Mouse (Mus musculus) MEL (cell line): ENCODE measurements around the gene Atp8a2. TPM values are rescaled to one million over a fixed set of nuclear protein-coding genes. Genes with fewer than 3 reads are reported as not detected.

ENCODE experiments used
- DNase-seq: peaks from one replicate; pipeline ENCODE4 v3.0.0; 2011; ENCODE audit warnings: low read depth, low spot score
- H3K27ac ChIP-seq: 2 replicates; pipeline ENCODE4 v1.5.1; 2012; ENCODE audit warnings: low read depth, mild to moderate bottlenecking, control low read depth, low read length, moderate library complexity; ENCODE audit not compliant: control insufficient read depth
- H3K27me3 ChIP-seq, 2 experiments: fragments of 150-350 bp in 1 of 2; sonication (generic) in 1 of 2; 2 replicates each; pipeline ENCODE4 v1.6.1; 2012; ENCODE audit warnings: low read length in 2 of 2, mild to moderate bottlenecking in 2 of 2, improper control_type of control experiment in 1 of 2, moderate library complexity in 1 of 2; ENCODE audit not compliant: insufficient read depth in 2 of 2, control insufficient read depth in 1 of 2
- H3K36me3 ChIP-seq, 2 experiments: 2 replicates each; pipeline ENCODE4 v1.6.1; 2012 to 2014; ENCODE audit warnings: low read length in 2 of 2, improper control_type of control experiment in 1 of 2, inconsistent platforms in 1 of 2, mild to moderate bottlenecking in 1 of 2; ENCODE audit not compliant: insufficient read depth in 2 of 2, control insufficient read depth in 1 of 2
- H3K4me1 ChIP-seq, 2 experiments: fragments of 150-350 bp in 1 of 2; sonication (generic) in 1 of 2; 2 replicates each; pipeline ENCODE4 v1.6.1; 2012; ENCODE audit warnings: low read length in 2 of 2, improper control_type of control experiment in 1 of 2, mild to moderate bottlenecking in 1 of 2; ENCODE audit not compliant: insufficient read depth in 2 of 2, control insufficient read depth in 1 of 2
- H3K4me3 ChIP-seq, 2 experiments: fragments of 150-350 bp in 1 of 2; sonication (generic) in 1 of 2; 2 replicates each; pipeline ENCODE4 v1.5.1; 2012; ENCODE audit warnings: low read depth in 2 of 2, low read length in 2 of 2, mild to moderate bottlenecking in 2 of 2, moderate library complexity in 2 of 2, control low read depth in 1 of 2, improper control_type of control experiment in 1 of 2; ENCODE audit not compliant: control insufficient read depth in 1 of 2, insufficient read depth in 1 of 2
- H3K79me2 ChIP-seq: 2 replicates; pipeline ENCODE4 v1.6.1; 2012; ENCODE audit warnings: mild to moderate bottlenecking, low read length, moderate library complexity; ENCODE audit not compliant: control insufficient read depth, poor library complexity, insufficient read depth
- H3K9ac ChIP-seq: 2 replicates; pipeline ENCODE4 v1.6.1; 2012; ENCODE audit warnings: low read depth, mild to moderate bottlenecking, control low read depth, low read length, moderate library complexity; ENCODE audit not compliant: control insufficient read depth, poor library complexity, severe bottlenecking
- H3K9me3 ChIP-seq: fragments of 150-350 bp; sonication (generic); replicated peaks from 2 replicates; pipeline ENCODE4 v1.6.1; 2012; ENCODE audit warnings: mild to moderate bottlenecking, low read length, improper control_type of control experiment, moderate library complexity; ENCODE audit not compliant: insufficient read depth
- CHD2 ChIP-seq: IDR thresholded peaks from 2 replicates; pipeline ENCODE4 v1.6.1; 2011; ENCODE audit warnings: low read length, improper control_type of control experiment
- CTCF ChIP-seq, 3 experiments: IDR thresholded peaks in 2 of 3; conservative IDR thresholded peaks in 1 of 3; 2 replicates each; pipeline ENCODE4 v1.5.1; 2011 to 2012; ENCODE audit warnings: low read length in 3 of 3, low read depth in 2 of 3, mild to moderate bottlenecking in 2 of 3, improper control_type of control experiment in 1 of 3, inconsistent platforms in 1 of 3, mixed read lengths in 1 of 3, moderate library complexity in 1 of 3; ENCODE audit not compliant: control insufficient read depth in 1 of 3, insufficient read depth in 1 of 3, poor library complexity in 1 of 3, severe bottlenecking in 1 of 3
- EP300 ChIP-seq, 2 experiments: IDR thresholded peaks; 2 replicates each; pipeline ENCODE4 v1.6.1; 2011; ENCODE audit warnings: improper control_type of control experiment in 2 of 2, low read length in 2 of 2, low read depth in 1 of 2, mild to moderate bottlenecking in 1 of 2
- ETS1 ChIP-seq: IDR thresholded peaks from 2 replicates; pipeline ENCODE4 v1.6.1; 2012; ENCODE audit warnings: low read depth, mild to moderate bottlenecking, inconsistent platforms, low read length, improper control_type of control experiment, moderate library complexity
- HCFC1 ChIP-seq: IDR thresholded peaks from 2 replicates; pipeline ENCODE4 v1.6.1; 2012; ENCODE audit warnings: low read depth, mild to moderate bottlenecking, inconsistent platforms, low read length, improper control_type of control experiment, moderate library complexity
- MAZ ChIP-seq: IDR thresholded peaks from 2 replicates; pipeline ENCODE4 v1.6.1; 2012; ENCODE audit warnings: low read depth, mild to moderate bottlenecking, inconsistent platforms, low read length, improper control_type of control experiment
- MXI1 ChIP-seq: IDR thresholded peaks from 2 replicates; pipeline ENCODE4 v1.6.1; 2011; ENCODE audit warnings: mild to moderate bottlenecking, low read depth, low read length, improper control_type of control experiment
- POLR2AphosphoS2 ChIP-seq: IDR thresholded peaks from 2 replicates; pipeline ENCODE4 v1.6.1; 2011; ENCODE audit warnings: low read length, improper control_type of control experiment
- POLR2AphosphoS5 ChIP-seq: IDR thresholded peaks from 2 replicates; pipeline ENCODE4 v1.6.1; 2012; ENCODE audit warnings: low read depth, borderline replicate concordance, mild to moderate bottlenecking, inconsistent platforms, low read length, moderate library complexity, mixed read lengths
- RAD21 ChIP-seq: IDR thresholded peaks from 2 replicates; pipeline ENCODE4 v1.6.1; 2011; ENCODE audit warnings: mild to moderate bottlenecking, low read depth, low read length, improper control_type of control experiment
- RCOR1 ChIP-seq: IDR thresholded peaks from 2 replicates; pipeline ENCODE4 v1.6.1; 2012; ENCODE audit warnings: low read depth, mild to moderate bottlenecking, inconsistent platforms, low read length, improper control_type of control experiment
- SMC3 ChIP-seq: IDR thresholded peaks from 2 replicates; pipeline ENCODE4 v1.6.1; 2011; ENCODE audit warnings: low read depth, low read length, improper control_type of control experiment
- TAL1 ChIP-seq: IDR thresholded peaks from 2 replicates; pipeline ENCODE4 v1.6.1; 2012; ENCODE audit warnings: mild to moderate bottlenecking, inconsistent platforms, low read length, moderate library complexity, mixed read lengths
- USF1 ChIP-seq: IDR thresholded peaks from 2 replicates; pipeline ENCODE4 v1.6.1; 2014; ENCODE audit warnings: low read depth, mild to moderate bottlenecking, inconsistent platforms, low read length, improper control_type of control experiment, moderate library complexity
- ZC3H11A ChIP-seq: IDR thresholded peaks from 2 replicates; pipeline ENCODE4 v1.6.1; 2012; ENCODE audit warnings: low read depth, mild to moderate bottlenecking, inconsistent platforms, low read length, improper control_type of control experiment
- ZNF384 ChIP-seq: IDR thresholded peaks from 2 replicates; pipeline ENCODE4 v1.6.1; 2012; ENCODE audit warnings: low read depth, mild to moderate bottlenecking, inconsistent platforms, low read length, improper control_type of control experiment
- polyA plus RNA-seq, 2 experiments: library from polyadenylated mRNA; stranded (reverse) in 1 of 2; unstranded in 1 of 2; fragments of >175 nt in 1 of 2; fragments of >200 nt in 1 of 2; gene quantifications; 2 replicates each; pipeline versions ENCODE4 v1.2.1 to v1.2.4; 2012; ENCODE audit warnings: low replicate concordance in 2 of 2, low read depth in 1 of 2; ENCODE audit not compliant: insufficient read length in 2 of 2, insufficient read depth in 1 of 2, missing spikeins in 1 of 2
- total RNA-seq: library from RNA; depleted of rRNA; stranded (reverse); fragments of 300-350 nt; gene quantifications from 2 replicates; pipeline ENCODE4 v1.2.3, GENCODE M21; 2012

Gene Atp8a2
- total and polyA plus RNA-seq, 3 experiments: 0.29 to 0.39 TPM; not detected in 1

DNA sequence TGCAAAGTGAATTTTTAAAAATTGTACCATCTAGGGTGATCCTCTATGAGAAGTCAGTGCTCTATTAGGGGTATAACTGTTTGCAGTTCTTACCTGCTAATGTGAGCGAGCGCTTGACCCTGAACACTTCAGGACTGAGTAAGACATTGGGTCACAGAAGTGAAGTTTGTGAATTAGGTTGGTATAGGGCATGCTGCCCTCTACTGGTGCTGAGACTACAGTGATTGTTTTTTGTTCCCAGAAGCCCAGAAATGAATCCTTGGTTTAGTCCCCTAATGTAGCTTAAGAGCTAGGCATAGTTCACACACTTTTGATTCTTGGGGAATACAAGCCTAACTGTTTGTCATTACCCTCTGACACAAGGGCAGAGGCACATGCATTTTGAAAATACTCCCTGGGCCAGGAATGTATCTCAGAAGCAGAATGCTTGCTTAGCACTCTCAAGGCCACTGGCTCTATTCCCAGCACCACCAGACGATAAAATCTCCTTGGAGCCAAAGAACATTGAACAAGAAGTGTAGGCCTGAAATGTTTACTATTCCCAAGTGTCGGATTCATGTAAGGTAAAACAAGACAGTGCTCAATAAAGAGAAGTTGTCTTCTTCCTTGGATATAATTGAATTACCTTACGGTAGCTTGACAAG is 592.9 kb downstream of the Atp8a2 start:
- Histone ChIP-seq H3K9ac (no peak overlapping the region), H3K27ac (no peak overlapping the region), H3K4me3 (no peak overlapping the region), H3K9me3 (no peaks in the 10 kb centered on the region), H3K36me3 (no peaks in the 10 kb centered on the region), H3K27me3 (peaks cover 0 to 3% of the 10 kb centered on the region in 2 experiments; a peak in 2 of 4 replicates), H3K4me1 (no peaks in the 10 kb centered on the region), H3K79me2 (no peaks in the 10 kb centered on the region)
- TF ChIP-seq POLR2AphosphoS2: no peak
- TF ChIP-seq CHD2: no peak
- peak; percentile 48 for TF ChIP-seq RAD21
- no peak for TF ChIP-seq MXI1
- TF ChIP-seq MAZ: no peak
- TF ChIP-seq USF1: no peak
- TF ChIP-seq RCOR1: no peak
- TF ChIP-seq ZNF384: no peak
- peak; percentile 13 to 72 (median 68); a peak in 5 of 6 replicates for TF ChIP-seq CTCF (IDR thresholded peaks at IDR 0.05 in 2 of 3, conservative IDR thresholded peaks at IDR 0.05 in 1 of 3; ENCODE audit: control insufficient read depth in 1 of 3, insufficient read depth in 1 of 3, low read depth in 2 of 3, low read length in 3 of 3, poor library complexity in 1 of 3, severe bottlenecking in 1 of 3)
- no peak for TF ChIP-seq ZC3H11A
- TF ChIP-seq SMC3: peak; percentile 48
- DNase-seq: peak; percentile 52

- peaks cover 0 to 5% of the 10 kb centered on the region in 2 experiments; a peak in 2 of 4 replicates for H3K36me3 ChIP-seq
- peak overlapping the region; percentile 68 for H3K9ac ChIP-seq
- H3K27me3 ChIP-seq: peaks cover 0 to 3% of the 10 kb centered on the region in 2 experiments; a peak in 2 of 4 replicates
- H3K27ac ChIP-seq: no peak overlapping the region
- peaks cover 8% of the 10 kb centered on the region; the same call in 1 of the 2 replicates for H3K79me2 ChIP-seq
- DNase-seq: no peak
- H3K9me3 ChIP-seq: no peaks in the 10 kb centered on the region
- peaks cover 0 to 3% of the 10 kb centered on the region in 2 experiments; a peak in 2 of 4 replicates for H3K4me1 ChIP-seq
- peak overlapping the region; percentile 72 to 85 for H3K4me3 ChIP-seq
- TF ChIP-seq EP300 (IDR thresholded peaks at IDR 0.05; ENCODE audit: low read depth in 1 of 2, low read length in 2 of 2) (no peak), ETS1 (no peak), SMC3 (no peak), MAZ (no peak), POLR2AphosphoS5 (no peak), TAL1 (no peak), RCOR1 (no peak), CTCF (IDR thresholded peaks at IDR 0.05 in 2 of 3, conservative IDR thresholded peaks at IDR 0.05 in 1 of 3; ENCODE audit: control insufficient read depth in 1 of 3, insufficient read depth in 1 of 3, low read depth in 2 of 3, low read length in 3 of 3, poor library complexity in 1 of 3, severe bottlenecking in 1 of 3) (no peak), HCFC1 (no peak)
Measured at GRCm38 (mm10) chr14:59598260-59598627, 598.7 kb downstream of the Atp8a2 start.
